Mouse (Mus musculus) gastrocnemius, postnatal 10 days (tissue): ENCODE measurements around the gene Krtap2-4. TPM values are rescaled to one million over a fixed set of nuclear protein-coding genes. Genes with fewer than 3 reads are reported as not detected.

Experiments used
- DNase-seq: peaks from one replicate; pipeline ENCODE4 v3.0.0; 2021; ENCODE audit warnings: mixed read lengths
- total RNA-seq, 2 experiments: library from RNA; stranded (reverse); gene quantifications; 2 replicates each; pipeline ENCODE4 v1.2.3; 2021

The Krtap2-4 gene
- total RNA-seq, 2 experiments from 2014 or later: not detected

DNA sequence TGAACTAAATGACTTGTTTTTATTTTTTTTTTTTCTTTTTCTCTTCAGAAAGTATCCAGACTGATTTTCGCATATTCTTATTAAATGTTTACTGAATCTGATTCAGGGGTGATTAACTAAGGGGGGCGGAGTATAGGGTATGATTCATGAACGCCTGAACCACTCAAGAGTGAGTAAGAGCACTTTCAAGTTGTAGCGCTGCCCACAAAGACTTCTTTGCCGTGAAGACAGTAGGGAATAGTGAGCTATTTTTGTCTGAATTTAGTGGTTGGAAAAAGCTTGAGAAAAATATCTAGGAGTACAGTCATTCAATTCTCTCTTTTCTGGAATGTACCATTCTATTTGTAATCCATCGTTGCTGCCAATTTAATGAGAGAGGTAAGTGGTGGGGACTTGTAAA, 33.1 kb downstream of the Krtap2-4 start:
- DNase-seq: no peak

GRCm38 (mm10) chr11:99581051-99581450, 33.6 kb downstream of the Krtap2-4 start:
- DNase-seq: no peak

DNA sequence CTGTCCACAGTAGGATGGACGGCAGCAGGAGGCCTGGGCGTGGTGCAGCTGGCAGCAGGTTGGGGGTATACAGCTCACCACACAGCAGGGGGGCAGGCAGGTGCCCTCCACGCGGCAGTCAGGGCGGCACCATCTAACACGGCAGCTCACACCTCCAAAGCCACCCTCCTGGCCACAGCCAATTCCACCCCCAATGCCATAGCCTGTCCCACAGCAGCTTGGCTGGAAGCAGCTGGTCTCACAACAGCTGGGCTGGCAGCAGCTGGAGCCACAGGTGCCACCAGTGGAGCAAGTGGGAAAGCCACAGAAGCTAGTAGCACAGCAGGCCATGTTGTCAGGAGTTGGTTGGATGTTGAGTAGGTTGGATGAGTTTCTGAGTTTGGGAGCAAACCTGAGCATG, 34.0 kb downstream of the Krtap2-4 start, which contains the start of gene Krtap1-5:
Gene Krtap1-5, minus strand, starts transcription at position 381 of the 400 bp plus-strand sequence.
- DNase-seq: no peak

DNA sequence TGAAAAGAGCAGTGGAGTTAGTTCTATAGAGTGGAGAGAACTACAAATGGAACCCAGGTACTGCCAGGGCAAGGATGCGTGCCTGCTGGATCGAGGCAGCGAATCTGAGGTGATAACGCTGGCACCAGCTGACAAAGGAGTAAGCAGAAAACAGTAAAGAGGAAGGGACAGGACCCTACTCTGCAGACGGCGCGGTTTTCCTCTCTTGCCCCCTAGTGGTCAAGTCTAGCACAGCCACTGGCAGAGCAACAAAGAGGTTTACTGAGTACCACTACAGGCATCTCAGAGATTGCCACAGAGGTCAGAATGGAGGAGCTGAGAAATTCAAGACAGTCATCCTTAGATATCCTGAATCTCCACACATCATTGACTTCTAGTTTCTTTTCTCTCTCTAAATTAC, 40.5 kb downstream of the Krtap2-4 start:
- DNase-seq: peak; percentile 66

DNA sequence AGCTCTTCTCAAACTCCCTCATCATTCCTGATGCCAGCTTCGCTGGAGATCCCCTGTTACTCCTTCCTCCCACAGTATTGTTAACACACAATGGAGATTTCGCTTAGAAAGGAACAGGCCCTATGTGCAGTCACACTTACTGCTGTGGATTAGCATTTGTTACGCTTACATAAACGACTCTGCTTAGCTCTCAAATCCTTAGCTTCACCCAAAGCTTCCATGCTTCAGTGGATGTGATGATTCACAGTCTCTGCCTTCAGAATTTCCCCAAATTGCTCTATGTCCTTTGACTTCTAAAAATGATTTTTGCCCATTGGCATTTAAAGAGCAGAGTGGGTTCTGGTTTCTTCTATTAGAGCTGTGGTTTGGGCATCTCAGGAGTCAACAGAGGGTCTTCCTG, 41.5 kb downstream of the Krtap2-4 start:
- no peak for DNase-seq

DNA sequence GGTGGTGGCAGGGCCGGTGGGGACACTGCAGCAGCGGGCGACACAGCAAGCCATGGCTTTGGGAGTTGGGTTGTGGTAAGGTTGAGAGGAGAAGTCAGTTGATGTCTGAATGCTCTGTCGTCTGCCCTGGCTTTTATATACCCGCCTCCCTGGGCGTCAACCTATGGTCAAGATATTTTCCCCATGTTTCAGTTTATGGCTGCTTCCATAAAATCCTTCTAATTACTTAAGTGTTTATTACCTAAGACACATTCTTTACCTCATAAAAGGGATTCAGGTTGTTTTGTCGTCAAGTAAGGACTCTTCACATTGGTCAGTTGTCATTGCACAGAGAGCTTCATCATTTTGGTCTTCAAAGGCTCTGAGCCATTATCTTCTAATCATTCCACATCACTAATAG, 48.1 kb downstream of the Krtap2-4 start, which contains the start of gene Krtap3-1:
Gene Krtap3-1, minus strand, starts transcription at position 101 of the 400 bp plus-strand sequence.
- no peak for DNase-seq

Other genes with a start within 250 kb of the Krtap2-4 start
- gene Krt28, start 239.9 kb downstream of the Krtap2-4 start, total RNA-seq: under 1 TPM in 1 of 2 experiments, not detected in 1; 0.16 TPM
- gene Krt10, start 225.5 kb downstream of the Krtap2-4 start, total RNA-seq: 1 to 10 TPM; 5.6 to 6.6 TPM
- gene Krt12, start 192.6 kb downstream of the Krtap2-4 start, total RNA-seq: not detected
- gene Krt20, start 176.7 kb downstream of the Krtap2-4 start, total RNA-seq: under 1 TPM in 1 of 2 experiments, not detected in 1; 0.12 TPM
- under 1 TPM in 1 of 2 experiments, not detected in 1; 0.16 TPM for gene Krt23, start 121.7 kb downstream of the Krtap2-4 start, total RNA-seq
- not detected for gene Krt39, start 93.5 kb downstream of the Krtap2-4 start, total RNA-seq
- not detected for gene Krt40, start 71.7 kb downstream of the Krtap2-4 start, total RNA-seq
- not detected for gene Krtap3-3, start 64.0 kb downstream of the Krtap2-4 start, total RNA-seq
- not detected for gene Krtap3-2, start 58.0 kb downstream of the Krtap2-4 start, total RNA-seq
- gene Gm11939, start 55.4 kb downstream of the Krtap2-4 start, total RNA-seq: not detected
- not detected for gene Krtap3-1, start 48.2 kb downstream of the Krtap2-4 start, total RNA-seq
- gene Krtap1-5, start 33.8 kb downstream of the Krtap2-4 start, total RNA-seq: not detected
- not detected for gene Krtap1-4, start 31.2 kb downstream of the Krtap2-4 start, total RNA-seq
- not detected for gene Krtap1-3, start 23.5 kb downstream of the Krtap2-4 start, total RNA-seq
- not detected for gene Krtap9-3, start 16.7 kb downstream of the Krtap2-4 start, total RNA-seq
- gene Gm11938, start 11.5 kb downstream of the Krtap2-4 start, total RNA-seq: not detected
- gene Gm11937, start 4.7 kb downstream of the Krtap2-4 start, total RNA-seq: not detected
- gene Gm11562, start 5.6 kb upstream of the Krtap2-4 start, total RNA-seq: not detected
- gene Krtap4-1, start 13.4 kb upstream of the Krtap2-4 start, total RNA-seq: not detected
- not detected for gene Krtap4-2, start 20.2 kb upstream of the Krtap2-4 start, total RNA-seq
- not detected for gene Krtap4-7, start 29.2 kb upstream of the Krtap2-4 start, total RNA-seq
- not detected for gene Gm11555, start 35.4 kb upstream of the Krtap2-4 start, total RNA-seq
- not detected for gene Gm11563, start 44.1 kb upstream of the Krtap2-4 start, total RNA-seq
- not detected for gene Krtap4-6, start 51.1 kb upstream of the Krtap2-4 start, total RNA-seq
- gene Gm14190, start 75.9 kb upstream of the Krtap2-4 start, total RNA-seq: not detected
- not detected for gene Gm14180, start 119.4 kb upstream of the Krtap2-4 start, total RNA-seq
- gene Gm11595, start 158.1 kb upstream of the Krtap2-4 start, total RNA-seq: not detected
- gene Krtap4-8, start 165.9 kb upstream of the Krtap2-4 start, total RNA-seq: not detected
- under 1 TPM in 1 of 2 experiments, not detected in 1; 0.23 TPM for gene Krtap4-9, start 170.4 kb upstream of the Krtap2-4 start, total RNA-seq
- gene Gm11596, start 178.6 kb upstream of the Krtap2-4 start, total RNA-seq: not detected
- not detected for gene Gm11569, start 184.1 kb upstream of the Krtap2-4 start, total RNA-seq
- not detected for gene Gm11554, start 189.6 kb upstream of the Krtap2-4 start, total RNA-seq
- not detected for gene Krtap4-13, start 195.0 kb upstream of the Krtap2-4 start, total RNA-seq
- gene Gm11564, start 200.8 kb upstream of the Krtap2-4 start, total RNA-seq: not detected
- gene 2300003K06Rik, start 223.2 kb upstream of the Krtap2-4 start, total RNA-seq: not detected
- not detected for gene Krtap4-16, start 236.8 kb upstream of the Krtap2-4 start, total RNA-seq
- not detected for gene Gm11568, start 243.1 kb upstream of the Krtap2-4 start, total RNA-seq
- not detected for gene Gm11559, start 249.6 kb upstream of the Krtap2-4 start, total RNA-seq